13 mouse cellular contexts compared by ENCODE assay signal in the genomic region with DNA sequence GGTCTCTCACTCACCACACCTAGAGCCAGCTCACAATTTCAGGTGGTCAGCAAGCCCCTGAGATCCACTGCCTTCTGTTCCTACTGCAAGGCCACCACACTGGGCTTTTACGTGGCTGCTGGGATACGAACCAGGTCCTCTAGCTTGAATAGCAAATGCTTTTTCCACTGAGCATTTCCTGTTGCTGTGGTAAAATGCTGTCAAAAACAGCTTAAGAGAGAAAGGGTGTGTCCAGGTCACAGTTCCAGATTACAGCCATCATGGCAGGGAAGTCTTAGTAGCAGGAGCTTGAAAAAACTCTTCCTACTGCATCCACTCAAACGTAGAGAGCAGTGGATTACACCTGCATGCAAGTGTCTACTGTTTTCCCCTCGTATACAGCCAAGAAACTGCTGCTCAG.
"Had no signal": no experiment of that assay in that cellular context is flagged by ENCODE, and none has a peak within 500 bp of the region (broad histone marks: within the 10 kb centered on the region; RNA-seq: fewer than 3 reads in every experiment).

No protein-coding gene starts in this region.

- H3K36me3 ChIP-seq: limb, embryonic 12.5 days; liver, embryonic 13.5 days; midbrain, embryonic 10.5 days had no signal

- H3K9me3 ChIP-seq: limb, embryonic 12.5 days; liver, embryonic 13.5 days; midbrain, embryonic 10.5 days had no signal

- H3K27me3 ChIP-seq: limb, embryonic 12.5 days; liver, embryonic 13.5 days had no signal

- H3K4me2 ChIP-seq: limb, embryonic 12.5 days; liver, embryonic 13.5 days had no signal

- H3K27ac ChIP-seq: limb, embryonic 12.5 days; liver, embryonic 13.5 days; midbrain, embryonic 10.5 days; stomach, postnatal 0 days had no signal

- H3K4me3 ChIP-seq: limb, embryonic 12.5 days; liver, embryonic 13.5 days; midbrain, embryonic 10.5 days had no signal

- DNase-seq: kidney, adult 11 months; kidney, postnatal 14 days; layer of hippocampus, adult 9-11 months; layer of hippocampus, postnatal 36 days; liver; liver, embryonic 13.5 days; lung, adult 18-20 months; midbrain, embryonic 14.5 days; right cerebral cortex, postnatal 14 days; thymus, postnatal 25 days had no signal

- H3K9ac ChIP-seq: limb, embryonic 12.5 days; liver, embryonic 13.5 days had no signal
